Mouse (Mus musculus) thymus, adult 2 months (tissue): ENCODE measurements around the gene Clns1a.

Source experiments
- CTCF ChIP-seq: fragments of 200-500 bp; IDR thresholded peaks from 2 replicates; pipeline ENCODE4 v1.5.1; 2012; ENCODE audit warnings: mild to moderate bottlenecking, control low read depth, low read length, moderate library complexity, borderline replicate concordance; ENCODE audit not compliant: control insufficient read depth, poor library complexity, insufficient read depth; ENCODE audit errors: extremely low read depth
- POLR2A ChIP-seq: fragments of 200-500 bp; IDR thresholded peaks from 2 replicates; pipeline ENCODE4 v1.6.1; 2012; ENCODE audit warnings: mild to moderate bottlenecking, low read length, control low read depth, moderate library complexity; ENCODE audit not compliant: control insufficient read depth, poor library complexity, insufficient read depth; ENCODE audit errors: extremely low read depth

GRCm38 (mm10) chr7:97723646-97724538, 27.5 kb downstream of the Clns1a start:
- TF ChIP-seq POLR2A = no peak
- TF ChIP-seq CTCF = no peak
